Mouse (Mus musculus) ES-Bruce4 (cell line): ENCODE results near the gene Ptpn13. TPM values are rescaled to one million over a fixed set of nuclear protein-coding genes. Genes with fewer than 3 reads are reported as not detected.

Source experiments
- H3K27ac ChIP-seq: 2 replicates; pipeline ENCODE4 v1.5.1; 2012; ENCODE audit warnings: low read length, inconsistent platforms; ENCODE audit not compliant: insufficient read depth
- H3K27me3 ChIP-seq: 2 replicates; pipeline ENCODE4 v1.6.1; 2012; ENCODE audit warnings: mild to moderate bottlenecking, low read length, inconsistent platforms; ENCODE audit not compliant: control insufficient read depth, poor library complexity, insufficient read depth, severe bottlenecking
- H3K36me3 ChIP-seq: 2 replicates; pipeline ENCODE4 v1.6.1; 2012; ENCODE audit warnings: inconsistent platforms, mild to moderate bottlenecking, low read length, moderate library complexity; ENCODE audit not compliant: control insufficient read depth, poor library complexity, insufficient read depth, severe bottlenecking
- H3K4me1 ChIP-seq: one replicate; pipeline ENCODE4 v1.8.1; 2011; ENCODE audit warnings: low read length; ENCODE audit not compliant: control insufficient read depth, insufficient read depth
- H3K4me3 ChIP-seq: 2 replicates; pipeline ENCODE4 v1.5.1; 2011; ENCODE audit warnings: low read depth, mild to moderate bottlenecking, low read length
- H3K9ac ChIP-seq: 2 replicates; pipeline ENCODE4 v1.6.1; 2012; ENCODE audit warnings: low read depth, mild to moderate bottlenecking, inconsistent platforms; ENCODE audit not compliant: poor library complexity, severe bottlenecking
- H3K9me3 ChIP-seq: replicated peaks from 2 replicates; pipeline ENCODE4 v1.6.1; 2012; ENCODE audit warnings: mild to moderate bottlenecking, low read length, inconsistent platforms; ENCODE audit not compliant: control insufficient read depth, poor library complexity, insufficient read depth, severe bottlenecking
- CTCF ChIP-seq: IDR thresholded peaks from one replicate; pipeline ENCODE4 v1.8.1; 2011; ENCODE audit warnings: low read depth, low read length
- EP300 ChIP-seq: IDR thresholded peaks from 2 replicates; pipeline ENCODE4 v1.6.1; 2011; ENCODE audit warnings: low read depth, low read length; ENCODE audit not compliant: insufficient read depth
- POLR2A ChIP-seq: IDR thresholded peaks from one replicate; pipeline ENCODE4 v1.8.1; 2011; ENCODE audit warnings: low read length; ENCODE audit not compliant: insufficient read depth
- polyA plus RNA-seq: library from polyadenylated mRNA; stranded (reverse); fragments of >200 nt; gene quantifications from 2 replicates; pipeline ENCODE4 v1.2.4, GENCODE M21; 2011; ENCODE audit warnings: low read depth; ENCODE audit not compliant: missing spikeins, insufficient read depth, insufficient read length

Ptpn13 gene
- polyA plus RNA-seq, 1 experiment = 26.5 TPM

DNA sequence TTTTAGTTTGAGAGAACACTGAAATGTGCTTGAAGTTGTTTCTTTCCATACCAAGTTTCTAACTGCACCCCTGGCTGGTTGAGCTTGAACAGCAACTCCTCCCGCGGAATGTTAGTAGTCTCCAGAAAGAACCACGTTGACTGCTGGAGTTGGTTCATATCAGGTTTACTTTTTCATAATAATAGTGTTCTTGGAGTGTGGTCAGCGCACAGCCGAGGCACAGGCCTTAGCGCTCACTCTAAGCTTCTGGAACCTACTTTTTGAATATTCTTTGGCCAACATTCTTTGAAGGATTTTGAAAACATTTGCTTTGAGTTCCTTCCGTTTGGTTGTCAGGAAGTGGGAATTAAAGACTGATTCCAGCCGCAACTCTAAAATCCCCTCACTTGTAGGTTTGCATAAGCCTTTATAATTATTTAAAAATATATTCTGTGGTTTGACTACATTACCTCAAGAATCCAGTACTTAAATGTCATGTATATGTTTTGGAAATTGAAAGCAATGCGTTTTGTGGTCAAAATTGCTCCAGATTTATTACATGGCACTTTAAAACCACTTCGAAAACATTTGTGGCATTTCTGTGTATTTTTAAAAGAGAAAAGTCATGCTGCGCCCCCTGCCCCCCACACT, 48.6 kb downstream of the Ptpn13 start:
- no peak for TF ChIP-seq POLR2A
- Histone ChIP-seq H3K4me1 (no peaks in the 10 kb centered on the region), H3K27me3 (no peaks in the 10 kb centered on the region), H3K27ac (no peak overlapping the region), H3K36me3 (no peaks in the 10 kb centered on the region), H3K9ac (no peak overlapping the region), H3K9me3 (no peaks in the 10 kb centered on the region), H3K4me3 (no peak overlapping the region)

DNA sequence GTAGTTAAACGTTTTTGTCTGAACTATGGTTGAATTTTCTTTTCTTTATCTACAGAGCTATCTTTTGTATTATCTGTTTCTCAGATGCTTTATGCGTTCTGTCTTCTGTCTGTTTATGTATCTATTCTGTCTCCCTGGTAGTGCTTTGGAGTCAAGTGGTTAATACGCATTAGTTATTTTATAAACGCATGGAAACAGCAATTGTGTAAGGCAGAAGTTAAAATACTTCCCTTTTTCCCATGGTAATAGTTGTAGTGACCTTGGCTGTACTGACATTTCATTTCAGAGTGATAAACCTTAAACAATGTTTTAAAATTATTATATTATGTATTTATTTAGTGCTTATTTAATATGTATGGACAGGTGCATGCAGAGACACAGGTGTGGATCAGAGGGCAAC, 49.3 kb downstream of the Ptpn13 start:
- TF ChIP-seq CTCF (no peak), EP300 (no peak), POLR2A (no peak)
- no peak overlapping the region for H3K4me3 ChIP-seq
- no peak overlapping the region for H3K9ac ChIP-seq
- H3K36me3 ChIP-seq = no peaks in the 10 kb centered on the region
- H3K27ac ChIP-seq = no peak overlapping the region
- no peaks in the 10 kb centered on the region for H3K27me3 ChIP-seq
- H3K4me1 ChIP-seq = no peaks in the 10 kb centered on the region
- H3K9me3 ChIP-seq = no peaks in the 10 kb centered on the region

DNA sequence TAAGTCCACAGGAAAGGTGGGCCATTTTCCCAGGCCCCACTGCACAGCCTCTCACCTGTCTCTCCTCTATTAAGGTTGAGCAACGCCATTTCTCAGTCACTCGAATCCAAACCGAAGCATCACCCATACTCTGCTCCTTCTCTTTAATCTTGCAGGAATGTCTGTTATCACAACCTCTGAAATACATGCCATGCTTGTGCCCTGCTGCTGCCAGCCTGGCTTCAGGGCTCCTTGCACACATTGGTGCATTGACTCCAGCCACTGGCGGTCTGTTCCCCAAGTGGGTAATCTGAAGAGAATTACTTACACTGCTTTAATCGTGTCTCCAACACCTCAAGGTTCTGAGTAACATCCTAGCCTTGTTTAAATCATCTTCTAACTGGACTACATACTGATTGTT, 50.5 kb downstream of the Ptpn13 start:
- Histone ChIP-seq H3K9me3 (no peaks in the 10 kb centered on the region), H3K9ac (no peak overlapping the region), H3K27ac (no peak overlapping the region), H3K36me3 (no peaks in the 10 kb centered on the region), H3K4me3 (no peak overlapping the region), H3K27me3 (no peaks in the 10 kb centered on the region), H3K4me1 (no peaks in the 10 kb centered on the region)
- TF ChIP-seq CTCF (no peak), POLR2A (no peak), EP300 (no peak)

DNA sequence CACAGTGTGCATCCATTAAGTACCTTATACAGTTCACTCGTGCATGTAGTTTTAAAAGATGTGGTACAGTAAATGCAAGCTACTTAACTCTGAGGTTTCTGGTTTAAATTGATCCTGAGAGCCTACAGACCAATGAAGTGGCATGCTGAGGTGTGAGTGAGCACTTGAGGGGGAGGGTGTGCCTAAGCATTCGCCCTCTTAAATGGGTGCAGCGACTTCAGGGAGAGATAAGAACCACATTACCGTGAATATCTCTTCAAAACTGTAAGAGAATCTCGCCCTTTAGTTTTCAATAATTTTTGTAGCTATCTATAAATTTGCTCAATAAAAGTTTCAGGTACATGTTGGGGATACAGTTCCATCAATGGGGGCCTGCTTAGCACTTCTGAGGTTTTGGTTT, 54.5 kb downstream of the Ptpn13 start:
- H3K27me3 ChIP-seq = no peaks in the 10 kb centered on the region
- no peak overlapping the region for H3K4me3 ChIP-seq
- H3K4me1 ChIP-seq = no peaks in the 10 kb centered on the region
- no peak overlapping the region for H3K27ac ChIP-seq
- no peaks in the 10 kb centered on the region for H3K9me3 ChIP-seq
- TF ChIP-seq POLR2A (no peak), CTCF (no peak)
- H3K36me3 ChIP-seq = no peaks in the 10 kb centered on the region
- no peak overlapping the region for H3K9ac ChIP-seq

DNA sequence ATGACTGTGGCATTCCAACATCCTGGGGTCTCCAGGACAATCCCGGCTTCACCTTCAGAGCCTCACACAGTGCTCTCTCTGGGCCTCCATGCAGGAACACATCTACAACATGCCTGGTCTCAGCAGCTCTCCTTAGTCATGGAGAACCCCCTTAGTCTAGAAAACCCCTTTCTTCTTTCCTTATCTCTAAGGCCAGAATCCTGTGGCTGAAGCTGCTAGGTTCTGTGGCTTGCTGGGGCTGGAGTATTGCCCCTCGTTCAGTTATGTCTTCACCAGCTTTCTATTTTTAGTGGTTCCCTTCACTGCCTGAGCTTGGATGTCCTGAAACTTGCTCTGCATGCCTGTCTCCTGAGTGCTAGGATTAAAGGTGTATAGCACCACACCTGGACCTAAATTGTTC, 56.2 kb downstream of the Ptpn13 start:
- Histone ChIP-seq H3K9ac (no peak overlapping the region), H3K36me3 (no peaks in the 10 kb centered on the region), H3K27me3 (no peaks in the 10 kb centered on the region), H3K4me3 (no peak overlapping the region), H3K9me3 (no peaks in the 10 kb centered on the region), H3K27ac (no peak overlapping the region), H3K4me1 (no peaks in the 10 kb centered on the region)
- TF ChIP-seq CTCF = no peak
- TF ChIP-seq POLR2A = no peak
- TF ChIP-seq EP300 = no peak

DNA sequence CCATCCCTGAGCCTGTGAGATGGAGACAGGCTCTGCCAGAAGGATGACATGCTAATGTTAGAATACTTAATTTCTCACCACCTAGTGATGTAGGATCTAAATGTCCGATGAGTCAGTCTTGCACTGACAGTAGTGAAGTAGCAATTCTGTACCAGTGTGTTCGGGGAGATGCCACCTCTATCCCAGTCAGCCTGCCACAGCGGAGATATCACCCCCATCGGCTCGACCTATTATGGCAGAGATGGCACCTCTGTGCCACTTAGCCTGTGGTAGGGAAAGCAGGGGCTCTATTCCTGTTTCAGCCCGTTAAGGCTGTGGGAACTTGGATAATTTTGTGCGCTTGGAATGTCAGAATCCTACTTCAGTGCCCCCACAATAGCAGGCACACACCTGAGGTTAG, 62.0 kb downstream of the Ptpn13 start:
- Histone ChIP-seq H3K36me3 (no peaks in the 10 kb centered on the region), H3K4me1 (no peaks in the 10 kb centered on the region), H3K9ac (no peak overlapping the region), H3K27ac (no peak overlapping the region), H3K9me3 (no peaks in the 10 kb centered on the region), H3K27me3 (no peaks in the 10 kb centered on the region), H3K4me3 (no peak overlapping the region)
- TF ChIP-seq EP300 (no peak), CTCF (no peak), POLR2A (no peak)
